Mouse (Mus musculus): Measurements from ENCODE around the gene Gm42688.

- TF ChIP-seq CTCF (IDR thresholded peaks at IDR 0.05) (no peak), EP300 (IDR thresholded peaks at IDR 0.05) (no peak)
Observed at GRCm38 (mm10) chr6:83134951-83135513, 33.6 kb downstream of the Gm42688 start, which contains the start of gene Rtkn.
